31 mouse cellular contexts compared by ENCODE assay signal in genomic region chr7:143905176-143905575, GRCm38 (mm10). TPM values are rescaled to one million over a fixed set of nuclear protein-coding genes. Genes with fewer than 3 reads are reported as not detected.
"Had no signal": no experiment of that assay in that cellular context is flagged by ENCODE, and none has a peak within 500 bp of the region (broad histone marks: within the 10 kb centered on the region; RNA-seq: fewer than 3 reads in every experiment).

No protein-coding gene starts in this region.

- DNase-seq: kidney, adult 8-10 months; kidney, postnatal 10 days; kidney, postnatal 36 days; liver, embryonic 13.5 days; lung, adult 2 months; lung, postnatal 14 days; lung, postnatal 4 days; midbrain, embryonic 14.5 days; thymus, adult 2 months; thymus, postnatal 14 days; thymus, postnatal 4 days had no signal

- H3K4me3 ChIP-seq: kidney, embryonic 15.5 days; left cerebral cortex, adult 2 months; limb, embryonic 10.5 days; limb, embryonic 13.5 days; liver, embryonic 13.5 days had no signal

- H3K4me1 ChIP-seq: limb, embryonic 10.5 days; limb, embryonic 13.5 days; liver, embryonic 13.5 days had no signal

- H3K36me3 ChIP-seq: kidney, embryonic 15.5 days; limb, embryonic 10.5 days; limb, embryonic 13.5 days; liver, embryonic 13.5 days had no signal

- H3K27me3 ChIP-seq: kidney, embryonic 15.5 days; limb, embryonic 13.5 days; liver, embryonic 13.5 days had no signal

- H3K27ac ChIP-seq: kidney, embryonic 15.5 days; left cerebral cortex, adult 2 months; limb, embryonic 10.5 days; limb, embryonic 13.5 days; liver, embryonic 13.5 days had no signal

- H3K9ac ChIP-seq: kidney, embryonic 15.5 days; limb, embryonic 13.5 days; liver, embryonic 13.5 days had no signal

RNA-seq across cellular contexts. Expression of gene Gm498, which starts 38.5 kb away (rescaled TPM):
- total RNA-seq: layer of hippocampus, adult 8-10 months; layer of hippocampus, postnatal 10 days; layer of hippocampus, postnatal 36 days; left cerebral cortex, adult 2 months; left cerebral cortex, postnatal 14 days; liver, adult 2 months; megakaryocyte progenitor cell, adult 5-6 weeks; megakaryocyte-erythroid progenitor cell, adult 5-6 weeks; midbrain, postnatal 0 days had no signal
- polyA plus RNA-seq: kidney, embryonic 15.5 days; limb, embryonic 10.5 days; limb, embryonic 13.5 days; liver, adult 2 months; liver, embryonic 13.5 days; liver, embryonic 16.5 days; lung, adult 2 months; lung, embryonic 16.5 days; midbrain, embryonic 11.5 days; midbrain, embryonic 14.5 days; midbrain, postnatal 0 days; neural tube, embryonic 11.5 days; neural tube, embryonic 14.5 days; small intestine, adult 2 months; spleen, adult 2 months; stomach, embryonic 16.5 days; thymus, adult 2 months had no signal
